8 mouse cellular contexts compared by ENCODE assay signal in the genomic region with DNA sequence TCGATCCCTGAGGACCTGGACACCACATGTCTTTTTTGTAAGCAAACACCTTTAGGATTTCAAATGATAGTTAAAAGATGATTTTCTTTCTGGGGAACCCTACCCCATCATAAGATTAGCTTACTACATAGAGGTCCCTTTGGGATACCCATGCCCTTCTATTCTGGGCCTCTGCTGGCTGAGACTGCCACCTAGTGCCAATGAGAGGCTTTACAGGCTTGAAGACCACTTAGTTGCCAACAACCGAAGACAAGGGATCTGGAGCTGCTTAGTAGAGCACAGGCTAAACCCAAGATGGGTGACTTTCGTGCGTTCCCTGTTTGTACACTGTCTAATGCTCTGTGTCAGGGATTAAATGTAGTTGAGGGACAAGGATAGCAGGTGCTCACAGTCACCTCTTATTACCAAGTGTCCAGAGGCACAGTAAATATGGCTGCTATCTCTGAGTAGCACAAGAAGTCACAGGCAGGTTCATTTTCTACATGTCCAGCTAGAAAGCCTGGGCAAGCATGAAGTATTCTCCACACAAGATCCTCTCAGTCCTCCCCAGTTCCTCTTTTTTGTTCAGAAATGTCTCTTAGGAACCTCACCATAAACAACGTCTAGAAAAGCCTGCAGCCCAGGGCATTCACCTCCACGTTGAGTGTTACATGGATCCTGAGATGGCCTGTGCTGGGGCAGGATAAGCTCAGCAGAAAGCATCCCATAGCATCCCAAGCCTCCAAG. TPM values are rescaled to one million over a fixed set of nuclear protein-coding genes. Genes with fewer than 3 reads are reported as not detected.
DNase-seq lines count a peak whose midpoint lies in the region; ATAC-seq lines count a peak whose summit lies in the region.

No protein-coding gene starts in this region.

- no peak overlapping the region for H3K27ac ChIP-seq in embryonic facial prominence, embryonic 11.5 days (replicated peaks; ENCODE audit: low read depth, low read length)

- no peak overlapping the region for H3K9ac ChIP-seq in embryonic facial prominence, embryonic 11.5 days (replicated peaks; ENCODE audit: low read length)

- no peak overlapping the region for H3K4me2 ChIP-seq in embryonic facial prominence, embryonic 11.5 days (ENCODE audit: low read depth, low read length)

- ATAC-seq in embryonic facial prominence, embryonic 11.5 days (replicated peaks; ENCODE audit: insufficient number of reproducible peaks, low FRiP score, low TSS enrichment, low read depth), result 0 out of 2 replicates have a peak, but pooled peaks have one; percentile 27
- peak; percentile 58 for ATAC-seq in megakaryocyte progenitor cell, adult 5-6 weeks (replicated peaks; ENCODE audit: poor library complexity)

- intact Hi-C loops in heart, postnatal 14 days (cut with DNase I), result loop anchor here (2.0 kb wide), 1 partner anchor 155 kb away; no protein-coding TSS in a partner anchor

- H3K36me3 ChIP-seq in embryonic facial prominence, embryonic 11.5 days (replicated peaks; ENCODE audit: control insufficient read depth, insufficient read depth, low read depth, low read length), result no peaks in the 10 kb centered on the region

- no peaks in the 10 kb centered on the region for H3K9me3 ChIP-seq in embryonic facial prominence, embryonic 11.5 days (replicated peaks; ENCODE audit: control insufficient read depth, low read length)

- H3K27me3 ChIP-seq in embryonic facial prominence, embryonic 11.5 days (ENCODE audit: control insufficient read depth, insufficient read depth, low read length), result no peaks in the 10 kb centered on the region

- H3K4me3 ChIP-seq in embryonic facial prominence, embryonic 11.5 days (ENCODE audit: low read depth, low read length), result no peak overlapping the region

- WGBS in embryonic facial prominence, embryonic 11.5 days, result 62% methylated on average over 6 of the region's 6 CpGs

- no peaks in the 10 kb centered on the region for H3K4me1 ChIP-seq in embryonic facial prominence, embryonic 11.5 days (ENCODE audit: control insufficient read depth, insufficient read depth, low read length)

- peak; percentile 57 for DNase-seq in right cerebral cortex, adult 18-20 months
- no peak for DNase-seq in right cerebral cortex, postnatal 4 days
- peak; percentile 76 for DNase-seq in adrenal gland, postnatal 14 days
- peak; percentile 71 for DNase-seq in embryonic facial prominence, embryonic 11.5 days (ENCODE audit: low spot score)
- DNase-seq in heart, postnatal 14 days, result peak; percentile 51 to 69
- peak; percentile 65 to 72 for DNase-seq in layer of hippocampus, postnatal 10 days (ENCODE audit: low spot score in 2 of 2)
- DNase-seq in thymus, postnatal 0 days (ENCODE audit: low spot score), result peak; percentile 76

RNA-seq across cellular contexts. Expression of a gene that starts 37.6 kb away (rescaled TPM):
- 50.9 and 61.2 TPM in 2 replicates for total RNA-seq in adrenal gland, postnatal 14 days (2021)
- 58.9 and 63.3 TPM in 2 replicates for polyA plus RNA-seq in embryonic facial prominence, embryonic 11.5 days (2014; fragmentation: Nextera tagmentation; extraction: Ambion mirVana)
- 10 to 100 TPM; 26.8 to 28.7 TPM for total RNA-seq in heart, postnatal 14 days (2021)
- total RNA-seq in layer of hippocampus, postnatal 10 days (2021), result 10 to 100 TPM; 52.3 to 55.6 TPM
- total RNA-seq in megakaryocyte progenitor cell, adult 5-6 weeks (2015), result 32.3 and 33.8 TPM in 2 replicates
- 34.5 and 38.9 TPM in 2 replicates for total RNA-seq in megakaryocyte progenitor cell, adult 5-6 weeks (2017)
- polyA plus RNA-seq in thymus, postnatal 0 days (2015; fragmentation: Nextera tagmentation; extraction: Ambion mirVana), result 48.3 and 50.3 TPM in 2 replicates
